Comparison of ENCODE assay signal across 11 mouse cellular contexts in genomic region chr2:105678880-105679321, GRCm38 (mm10). TPM values are rescaled to one million over a fixed set of nuclear protein-coding genes. Genes with fewer than 3 reads are reported as not detected.
A peak's percentile ranks its signal among the peaks of the same experiment; 100 is the strongest.
DNase-seq lines count a peak whose midpoint lies in the region; ATAC-seq lines count a peak whose summit lies in the region.
"Had no signal": no experiment of that assay in that cellular context is flagged by ENCODE, and none has a peak within 500 bp of the region (broad histone marks: within the 10 kb centered on the region; RNA-seq: fewer than 3 reads in every experiment).

No protein-coding gene starts in this region.

- no peak overlapping the region for H3K4me2 ChIP-seq in heart, embryonic 11.5 days
- H3K4me2 ChIP-seq in hindbrain, embryonic 13.5 days = peak overlapping the region; percentile 50
- H3K4me2 ChIP-seq in neural tube, embryonic 12.5 days (replicated peaks) = peak overlapping the region; percentile 72

- peaks cover 90% of the 10 kb centered on the region for H3K27me3 ChIP-seq in heart, embryonic 11.5 days (ENCODE audit: control insufficient read depth, insufficient read depth, low read length)
- H3K27me3 ChIP-seq in embryonic facial prominence, embryonic 10.5 days (replicated peaks; ENCODE audit: low read depth, poor library complexity, severe bottlenecking) = peaks cover 100% of the 10 kb centered on the region
- peaks cover 84% of the 10 kb centered on the region for H3K27me3 ChIP-seq in hindbrain, embryonic 13.5 days
- peaks cover 46% of the 10 kb centered on the region for H3K27me3 ChIP-seq in neural tube, embryonic 12.5 days (replicated peaks)

- DNase-seq in heart, adult 11 months = peak; percentile 10
- DNase-seq in embryonic facial prominence, embryonic 10.5 days (ENCODE audit: low spot score) = no peak
- no peak for DNase-seq in urinary bladder, postnatal 14 days (ENCODE audit: low spot score)
- no peak for DNase-seq in right cerebral cortex, postnatal 25 days
- no peak for DNase-seq in urinary bladder, postnatal 25 days (ENCODE audit: low spot score)
- DNase-seq: kidney, adult 8-10 months had no signal

- no peak overlapping the region for H3K9ac ChIP-seq in heart, embryonic 11.5 days (ENCODE audit: low read depth, low read length)
- H3K9ac ChIP-seq in hindbrain, embryonic 13.5 days = peak overlapping the region; percentile 46
- H3K9ac ChIP-seq in neural tube, embryonic 12.5 days = peak overlapping the region; percentile 10; the same call in 1 of the 2 replicates
- H3K9ac ChIP-seq: liver, embryonic 14.5 days had no signal

- no peak overlapping the region for H3K4me3 ChIP-seq in heart, embryonic 11.5 days (ENCODE audit: low read depth, low read length)
- peak overlapping the region; percentile 49 for H3K4me3 ChIP-seq in embryonic facial prominence, embryonic 10.5 days
- H3K4me3 ChIP-seq in hindbrain, embryonic 13.5 days = peak overlapping the region; percentile 51
- peak overlapping the region; percentile 23 for H3K4me3 ChIP-seq in neural tube, embryonic 12.5 days
- H3K4me3 ChIP-seq: megakaryocyte, embryonic 14.5 days had no signal

- 2% methylated on average over 7 of the region's 7 CpGs for WGBS in heart, embryonic 11.5 days (ENCODE audit: insufficient replicate concordance)
- 1% methylated on average over 7 of the region's 7 CpGs for WGBS in embryonic facial prominence, embryonic 10.5 days
- WGBS in hindbrain, embryonic 13.5 days = 4% methylated on average over 7 of the region's 7 CpGs
- 1% methylated on average over 7 of the region's 7 CpGs for WGBS in neural tube, embryonic 12.5 days

- H3K9me3 ChIP-seq in heart, embryonic 11.5 days (replicated peaks; ENCODE audit: control insufficient read depth, low read length) = no peaks in the 10 kb centered on the region
- H3K9me3 ChIP-seq in embryonic facial prominence, embryonic 10.5 days = no peaks in the 10 kb centered on the region
- H3K9me3 ChIP-seq in hindbrain, embryonic 13.5 days = no peaks in the 10 kb centered on the region
- no peaks in the 10 kb centered on the region for H3K9me3 ChIP-seq in neural tube, embryonic 12.5 days

- no peaks in the 10 kb centered on the region for H3K36me3 ChIP-seq in heart, embryonic 11.5 days (ENCODE audit: control insufficient read depth, insufficient read depth, low read length)
- H3K36me3 ChIP-seq in embryonic facial prominence, embryonic 10.5 days (replicated peaks) = no peaks in the 10 kb centered on the region
- no peaks in the 10 kb centered on the region for H3K36me3 ChIP-seq in hindbrain, embryonic 13.5 days
- no peaks in the 10 kb centered on the region for H3K36me3 ChIP-seq in neural tube, embryonic 12.5 days

- no peak overlapping the region for H3K27ac ChIP-seq in heart, embryonic 11.5 days (ENCODE audit: low read depth, low read length)
- 0 out of 2 replicates have a peak overlapping the region, but pooled peaks have one; percentile 19 for H3K27ac ChIP-seq in embryonic facial prominence, embryonic 10.5 days (replicated peaks)
- 0 out of 2 replicates have a peak overlapping the region, but pooled peaks have one; percentile 23 for H3K27ac ChIP-seq in hindbrain, embryonic 13.5 days
- no peak overlapping the region for H3K27ac ChIP-seq in neural tube, embryonic 12.5 days
- H3K27ac ChIP-seq: liver, embryonic 14.5 days had no signal

- ATAC-seq in heart, embryonic 11.5 days (replicated peaks; ENCODE audit: insufficient number of reproducible peaks, low FRiP score, low TSS enrichment) = no peak
- no peak for ATAC-seq in hindbrain, embryonic 13.5 days (ENCODE audit: low FRiP score)
- no peak for ATAC-seq in neural tube, embryonic 12.5 days (ENCODE audit: low FRiP score, low read depth)

- H3K4me1 ChIP-seq in heart, embryonic 11.5 days (ENCODE audit: control insufficient read depth, insufficient read depth, low read length) = peaks cover 16% of the 10 kb centered on the region
- peaks cover 62% of the 10 kb centered on the region for H3K4me1 ChIP-seq in embryonic facial prominence, embryonic 10.5 days
- peaks cover 52% of the 10 kb centered on the region for H3K4me1 ChIP-seq in hindbrain, embryonic 13.5 days (replicated peaks)
- peaks cover 58% of the 10 kb centered on the region for H3K4me1 ChIP-seq in neural tube, embryonic 12.5 days

RNA-seq across cellular contexts. Expression of gene Pax6, which starts 10.2 kb away (rescaled TPM):
- 0.37 and 0.82 TPM in 2 replicates for polyA plus RNA-seq in heart, embryonic 11.5 days (2014; fragmentation: Nextera tagmentation; extraction: Ambion mirVana)
- 13.0 and 22.3 TPM in 2 replicates for polyA plus RNA-seq in embryonic facial prominence, embryonic 10.5 days (2016; fragmentation: Nextera tagmentation; extraction: Ambion mirVana)
- 26.4 and 29.8 TPM in 2 replicates for polyA plus RNA-seq in hindbrain, embryonic 13.5 days (2015; fragmentation: Nextera tagmentation; extraction: Ambion mirVana)
- 23.8 and 25.7 TPM in 2 replicates for polyA plus RNA-seq in neural tube, embryonic 12.5 days (2016; fragmentation: Nextera tagmentation; extraction: Ambion mirVana)

Comparison
In these comparisons a context has a peak if more than half of its experiments do, and no peak if none do; other contexts are left out.
1. H3K27ac ChIP-seq: peak in embryonic facial prominence, embryonic 10.5 days (single experiment) and hindbrain, embryonic 13.5 days (single experiment); none in heart, embryonic 11.5 days (single experiment) and neural tube, embryonic 12.5 days (single experiment).